Mouse (Mus musculus) ES-E14 (cell line): ENCODE data around the gene Anapc11. TPM values are rescaled to one million over a fixed set of nuclear protein-coding genes. Genes with fewer than 3 reads are reported as not detected.

Experiments
- DNase-seq: peaks from one replicate; pipeline ENCODE4 v3.0.0-alpha.2; 2013; ENCODE audit warnings: low read depth, low spot score
- H3K27ac ChIP-seq: 2 replicates; pipeline ENCODE4 v1.5.1; 2012; ENCODE audit warnings: low read depth, mild to moderate bottlenecking, low read length, moderate library complexity, mixed read lengths; ENCODE audit not compliant: poor library complexity, insufficient read depth, severe bottlenecking
- H3K36me3 ChIP-seq: 2 replicates; pipeline ENCODE4 v1.6.1; 2012; ENCODE audit warnings: mild to moderate bottlenecking, low read length, moderate library complexity, mixed read lengths; ENCODE audit not compliant: control insufficient read depth, poor library complexity, insufficient read depth, severe bottlenecking
- H3K4me1 ChIP-seq, 2 experiments: fragments of 150-350 bp in 1 of 2; sonication (generic) in 1 of 2; 2 replicates each; pipeline ENCODE4 v1.6.1; 2012; ENCODE audit warnings: low read length in 2 of 2, mild to moderate bottlenecking in 1 of 2, mixed read lengths in 1 of 2; ENCODE audit not compliant: control insufficient read depth in 2 of 2, insufficient read depth in 2 of 2, poor library complexity in 1 of 2
- H3K4me3 ChIP-seq, 2 experiments: fragments of 150-350 bp in 1 of 2; sonication (generic) in 1 of 2; 2 replicates each; pipeline ENCODE4 v1.5.1; 2012; ENCODE audit warnings: low read length in 2 of 2, low read depth in 1 of 2, mild to moderate bottlenecking in 1 of 2, mixed read lengths in 1 of 2; ENCODE audit not compliant: insufficient read depth in 1 of 2, poor library complexity in 1 of 2, severe bottlenecking in 1 of 2
- H3K9ac ChIP-seq: 2 replicates; pipeline ENCODE4 v1.6.1; 2012; ENCODE audit warnings: low read depth, mild to moderate bottlenecking, low read length, mixed read lengths; ENCODE audit not compliant: poor library complexity, insufficient read depth, severe bottlenecking
- H3K9me3 ChIP-seq: fragments of 150-350 bp; sonication (generic); 2 replicates; pipeline ENCODE4 v1.6.1; 2012; ENCODE audit warnings: low read depth, mild to moderate bottlenecking, low read length; ENCODE audit not compliant: control insufficient read depth, insufficient read depth
- CHD2 ChIP-seq: IDR thresholded peaks from 2 replicates; pipeline ENCODE4 v1.6.1; 2014; ENCODE audit warnings: mild to moderate bottlenecking, low read depth, low read length, inconsistent platforms
- HCFC1 ChIP-seq: IDR thresholded peaks from 2 replicates; pipeline ENCODE4 v1.6.1; 2012; ENCODE audit warnings: low read length, inconsistent platforms, borderline replicate concordance; ENCODE audit not compliant: insufficient read depth
- MAFK ChIP-seq: IDR thresholded peaks from 2 replicates; pipeline ENCODE4 v1.6.1; 2014; ENCODE audit warnings: mild to moderate bottlenecking, low read depth, low read length, inconsistent platforms; ENCODE audit not compliant: insufficient read depth
- ZC3H11A ChIP-seq: IDR thresholded peaks from 2 replicates; pipeline ENCODE4 v1.6.1; 2012; ENCODE audit warnings: low read depth, mild to moderate bottlenecking, inconsistent platforms, low read length, borderline replicate concordance
- ZNF384 ChIP-seq: IDR thresholded peaks from 2 replicates; pipeline ENCODE4 v1.6.1; 2012; ENCODE audit warnings: low read depth, low read length, inconsistent platforms
- in situ Hi-C, 2 experiments: fragments of 600-800 bp; cut with MboI; formaldehyde crosslinking; loops; one replicate each; pipeline ENCODE4 v1.15.1; 2025; ENCODE audit warnings: low sequenced_read_pairs in 2 of 2, inconsistent platforms in 1 of 2; ENCODE audit not compliant: unreplicated experiment in 2 of 2
- total RNA-seq: library from RNA; depleted of rRNA; stranded (reverse); fragments of 300-350 nt; gene quantifications from 2 replicates; pipeline ENCODE4 v1.2.3, GENCODE M21; 2012

Gene Anapc11
- total RNA-seq, 1 experiment: 98.4 TPM

GRCm38 (mm10) chr11:120616617-120617294 is 18.5 kb downstream of the Anapc11 start:
- no peak for DNase-seq
- in situ Hi-C loops: no loop called here
- Histone ChIP-seq H3K27ac (no peak overlapping the region), H3K9ac (peak overlapping the region; percentile 92), H3K4me1 (peaks cover 8 to 30% of the 10 kb centered on the region in 2 experiments; a peak in 2 of 4 replicates), H3K9me3 (no peaks in the 10 kb centered on the region), H3K36me3 (peaks cover 31% of the 10 kb centered on the region), H3K4me3 (peak overlapping the region; percentile 94)
- TF ChIP-seq HCFC1: no peak
- no peak for TF ChIP-seq ZC3H11A
- TF ChIP-seq ZNF384: no peak
- no peak for TF ChIP-seq MAFK
- no peak for TF ChIP-seq CHD2

- in situ Hi-C loops: no loop called here
- no peak for TF ChIP-seq ZNF384
- 0 out of 2 replicates have a peak, but pooled peaks have one; percentile 35 for TF ChIP-seq HCFC1
- TF ChIP-seq ZC3H11A: no peak
- 0 out of 2 replicates have a peak, but pooled peaks have one; percentile 66 for TF ChIP-seq CHD2
- H3K4me3 ChIP-seq: peak within 1 kb of the TSS; percentile 94
- H3K9me3 ChIP-seq: no peaks in the 10 kb centered on the region
- H3K4me1 ChIP-seq: peaks cover 8 to 30% of the 10 kb centered on the region in 2 experiments; a peak in 2 of 4 replicates
- H3K36me3 ChIP-seq: peaks cover 22% of the 10 kb centered on the region
- peak within 1 kb of the TSS; percentile 73; the same call in 1 of the 2 replicates for H3K27ac ChIP-seq
- peak; percentile 91 for DNase-seq
- H3K9ac ChIP-seq: peak within 1 kb of the TSS; percentile 92
Measured at GRCm38 (mm10) chr11:120617519-120618112, 19.4 kb downstream of the Anapc11 start, which contains the start of gene Pcyt2. Gene Pcyt2 (minus strand): TSS chr11:120617936.

GRCm38 (mm10) chr11:120618619-120619535 is 20.7 kb downstream of the Anapc11 start:
- Histone ChIP-seq H3K4me1 (peaks cover 8 to 30% of the 10 kb centered on the region in 2 experiments; a peak in 2 of 4 replicates), H3K9ac (no peak overlapping the region), H3K4me3 (no peak overlapping the region), H3K27ac (0 out of 2 replicates have a peak overlapping the region, but pooled peaks have one; percentile 11), H3K9me3 (no peaks in the 10 kb centered on the region), H3K36me3 (peaks cover 15% of the 10 kb centered on the region)
- no peak for TF ChIP-seq CHD2
- TF ChIP-seq ZNF384: no peak
- TF ChIP-seq HCFC1: no peak
- TF ChIP-seq ZC3H11A: no peak
- TF ChIP-seq MAFK: no peak
- in situ Hi-C loops: no loop called here
- no peak for DNase-seq

GRCm38 (mm10) chr11:120620195-120620594 is 22.0 kb downstream of the Anapc11 start:
- Histone ChIP-seq H3K36me3 (peaks cover 10% of the 10 kb centered on the region), H3K27ac (no peak overlapping the region), H3K4me1 (peaks cover 8 to 26% of the 10 kb centered on the region in 2 experiments; a peak in 2 of 4 replicates), H3K4me3 (peak overlapping the region; percentile 22; a peak in 3 of 4 replicates), H3K9ac (peak overlapping the region; percentile 45), H3K9me3 (no peaks in the 10 kb centered on the region)
- TF ChIP-seq CHD2 (no peak), ZC3H11A (no peak), ZNF384 (no peak)
- in situ Hi-C loops: no loop called here
- DNase-seq: no peak
